In genomic region chr11:108857678-108858338, GRCm38 (mm10) we compare ENCODE assay signal across 8 mouse cellular contexts.
DNase-seq lines count a peak whose midpoint lies in the region; ATAC-seq and TF ChIP-seq lines count a peak whose summit lies in the region.

No protein-coding gene starts in this region.

- no peak overlapping the region for H3K4me2 ChIP-seq in intestine, embryonic 15.5 days (replicated peaks)
- H3K4me2 ChIP-seq in intestine, postnatal 0 days (replicated peaks; ENCODE audit: low read depth) = no peak overlapping the region
- H3K4me2 ChIP-seq in embryonic facial prominence, embryonic 14.5 days (ENCODE audit: low read depth, low read length) = no peak overlapping the region

- no peak overlapping the region for H3K4me3 ChIP-seq in intestine, embryonic 15.5 days (replicated peaks)
- H3K4me3 ChIP-seq in intestine, postnatal 0 days (ENCODE audit: low read depth, low read length) = no peak overlapping the region
- no peak overlapping the region for H3K4me3 ChIP-seq in embryonic facial prominence, embryonic 14.5 days (ENCODE audit: low read depth, low read length)

- no peaks in the 10 kb centered on the region for H3K9me3 ChIP-seq in intestine, embryonic 15.5 days
- no peaks in the 10 kb centered on the region for H3K9me3 ChIP-seq in intestine, postnatal 0 days (ENCODE audit: control insufficient read depth)
- H3K9me3 ChIP-seq in embryonic facial prominence, embryonic 14.5 days (ENCODE audit: control insufficient read depth, low read length) = no peaks in the 10 kb centered on the region

- H3K4me1 ChIP-seq in intestine, embryonic 15.5 days (replicated peaks) = peaks cover 7% of the 10 kb centered on the region; the same call in 1 of the 2 replicates
- no peaks in the 10 kb centered on the region for H3K4me1 ChIP-seq in intestine, postnatal 0 days (replicated peaks; ENCODE audit: control insufficient read depth, insufficient read depth, low read length)
- H3K4me1 ChIP-seq in embryonic facial prominence, embryonic 14.5 days (ENCODE audit: control insufficient read depth, insufficient read depth, low read length) = peaks cover 11% of the 10 kb centered on the region

- H3K27ac ChIP-seq in intestine, embryonic 15.5 days = no peak overlapping the region
- H3K27ac ChIP-seq in intestine, postnatal 0 days (ENCODE audit: low read depth, low read length) = no peak overlapping the region
- H3K27ac ChIP-seq in embryonic facial prominence, embryonic 14.5 days (replicated peaks; ENCODE audit: low read depth, low read length) = peak overlapping the region; percentile 13; the same call in 1 of the 2 replicates

- no peaks in the 10 kb centered on the region for H3K36me3 ChIP-seq in intestine, embryonic 15.5 days
- no peaks in the 10 kb centered on the region for H3K36me3 ChIP-seq in intestine, postnatal 0 days (ENCODE audit: control insufficient read depth, insufficient read depth)
- H3K36me3 ChIP-seq in embryonic facial prominence, embryonic 14.5 days (ENCODE audit: control insufficient read depth, insufficient read depth, low read length) = no peaks in the 10 kb centered on the region

- no peak for TF ChIP-seq CTCF in intestine, postnatal 0 days (IDR thresholded peaks at IDR 0.05; ENCODE audit: low read depth)

- WGBS in intestine, embryonic 15.5 days = 31% methylated on average over 7 of the region's 7 CpGs
- WGBS in intestine, postnatal 0 days = 32% methylated on average over 7 of the region's 7 CpGs
- WGBS in embryonic facial prominence, embryonic 14.5 days = 36% methylated on average over 7 of the region's 7 CpGs

- H3K9ac ChIP-seq in intestine, embryonic 15.5 days = no peak overlapping the region
- H3K9ac ChIP-seq in intestine, postnatal 0 days (ENCODE audit: low read depth, low read length) = no peak overlapping the region
- no peak overlapping the region for H3K9ac ChIP-seq in embryonic facial prominence, embryonic 14.5 days (ENCODE audit: low read depth, low read length)

- peak; percentile 68 for DNase-seq in embryonic facial prominence, embryonic 14.5 days (ENCODE audit: low spot score)
- peak; percentile 31 to 37 for DNase-seq in layer of hippocampus, postnatal 25 days (ENCODE audit: extremely low spot score in 1 of 2, low spot score in 1 of 2)
- DNase-seq in lung, postnatal 14 days = peak; percentile 42
- DNase-seq in urinary bladder, postnatal 25 days (ENCODE audit: low spot score) = no peak

- peak; percentile 45; the same call in 1 of the 2 replicates for ATAC-seq in intestine, embryonic 15.5 days
- no peak for ATAC-seq in intestine, postnatal 0 days
- peak; percentile 68 for ATAC-seq in embryonic facial prominence, embryonic 14.5 days (ENCODE audit: low read depth)
- ATAC-seq in monocyte, adult 5-6 weeks (replicated peaks; ENCODE audit: insufficient number of reproducible peaks, low FRiP score, low TSS enrichment, poor library complexity, severe bottlenecking) = no peak
- no peak for ATAC-seq in megakaryocyte, adult 5-6 weeks (ENCODE audit: poor library complexity, severe bottlenecking)

- H3K27me3 ChIP-seq in intestine, embryonic 15.5 days (replicated peaks) = no peaks in the 10 kb centered on the region
- H3K27me3 ChIP-seq in intestine, postnatal 0 days (replicated peaks; ENCODE audit: control insufficient read depth, insufficient read depth, low read length) = no peaks in the 10 kb centered on the region
- H3K27me3 ChIP-seq in embryonic facial prominence, embryonic 14.5 days (replicated peaks; ENCODE audit: control insufficient read depth, insufficient read depth, low read length) = no peaks in the 10 kb centered on the region

Comparison
In these comparisons a context has a peak if more than half of its experiments do, and no peak if none do; other contexts are left out.
1. ATAC-seq: peak in intestine, embryonic 15.5 days (single experiment) and embryonic facial prominence, embryonic 14.5 days (single experiment); none in intestine, postnatal 0 days (single experiment), monocyte, adult 5-6 weeks (single experiment) and megakaryocyte, adult 5-6 weeks (single experiment).